Mouse (Mus musculus) stomach, postnatal 0 days (tissue): ENCODE measurements at regions not wholly inside any gene's neighbourhood (a gene's known extent, or its start where the extent isn't known, plus 50 kb on each side); places are given as distances from the start of the nearest gene placed in this dataset.

Experiments
- ATAC-seq: fragments of 200-750 bp; cut with Nextera tagmentation; 2 replicates; pipeline ENCODE4 v1.8.0; 2017; ENCODE audit not compliant: low FRiP score, low TSS enrichment
- DNase-seq: peaks from one replicate; pipeline ENCODE4 v3.0.0-alpha.2; 2016; ENCODE audit warnings: low spot score
- H3K27ac ChIP-seq: fragments of 300-500 bp; sonication (generic); replicated peaks from 2 replicates; pipeline ENCODE4 v1.5.1; 2014; ENCODE audit warnings: mild to moderate bottlenecking, control low read depth
- H3K27me3 ChIP-seq: fragments of 300-500 bp; sonication (generic); 2 replicates; pipeline ENCODE4 v1.6.1; 2014; ENCODE audit warnings: low read length; ENCODE audit not compliant: control insufficient read depth, insufficient read depth
- H3K36me3 ChIP-seq: fragments of 300-500 bp; sonication (generic); 2 replicates; pipeline ENCODE4 v1.6.1; 2014; ENCODE audit warnings: low read length, mixed read lengths; ENCODE audit not compliant: control insufficient read depth, insufficient read depth
- H3K4me1 ChIP-seq: fragments of 300-500 bp; sonication (generic); replicated peaks from 2 replicates; pipeline ENCODE4 v1.6.1; 2014; ENCODE audit warnings: antibody characterized with exemption; ENCODE audit not compliant: control insufficient read depth, insufficient read depth
- H3K4me2 ChIP-seq: fragments of 300-500 bp; sonication (generic); replicated peaks from 2 replicates; pipeline ENCODE4 v1.6.1; 2014; ENCODE audit warnings: low read depth, mild to moderate bottlenecking, control low read depth, moderate library complexity
- H3K4me3 ChIP-seq: fragments of 300-500 bp; sonication (generic); 2 replicates; pipeline ENCODE4 v1.5.1; 2014; ENCODE audit warnings: low read depth, low read length, control low read depth
- H3K9ac ChIP-seq: fragments of 300-500 bp; sonication (generic); 2 replicates; pipeline ENCODE4 v1.6.1; 2014; ENCODE audit warnings: mild to moderate bottlenecking, low read length, control low read depth, mixed read lengths
- H3K9me3 ChIP-seq: fragments of 300-500 bp; sonication (generic); 2 replicates; pipeline ENCODE4 v1.6.1; 2016; ENCODE audit warnings: low read length; ENCODE audit not compliant: control insufficient read depth
- CTCF ChIP-seq: IDR thresholded peaks from 2 replicates; pipeline ENCODE4 v1.5.1; 2016; ENCODE audit warnings: antibody characterized with exemption, low read depth, mild to moderate bottlenecking, moderate library complexity
- EP300 ChIP-seq: optimal IDR thresholded peaks from 2 replicates; pipeline ENCODE3; 2016; ENCODE audit warnings: antibody characterized with exemption
- WGBS: fragments of 180-500 bp; shearing (Covaris S2); extraction: QIAGEN DNeasy Blood & Tissue Kit; methylation state at CpG from one replicate; pipeline ENCODE4 v1.1.7; 2014; 5-methylcytosine and 5-hydroxymethylcytosine counted together

DNA sequence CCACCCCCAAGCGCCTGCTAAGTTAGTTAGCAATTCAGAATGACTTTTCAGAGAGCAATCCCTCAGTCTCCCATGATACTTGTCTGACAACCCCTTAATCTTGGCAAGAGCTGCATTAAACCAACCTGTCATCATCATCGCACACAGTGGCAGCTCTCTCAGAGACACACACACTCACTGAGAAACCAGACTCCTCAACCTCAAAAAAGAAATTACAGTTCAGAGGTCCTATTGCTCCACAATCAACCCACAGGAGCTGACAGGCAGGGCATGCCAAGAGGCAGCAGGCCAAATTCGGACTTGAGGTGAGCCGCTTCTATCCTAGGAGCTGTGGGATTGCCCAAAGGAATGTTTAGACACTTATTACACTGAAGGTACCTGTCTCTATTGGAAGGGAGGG, 343.3 kb upstream of the Clint1 start:
- Histone ChIP-seq H3K27ac (no peak overlapping the region), H3K4me3 (no peak overlapping the region), H3K9me3 (no peaks in the 10 kb centered on the region), H3K9ac (no peak overlapping the region), H3K4me1 (no peaks in the 10 kb centered on the region), H3K36me3 (no peaks in the 10 kb centered on the region), H3K27me3 (no peaks in the 10 kb centered on the region), H3K4me2 (no peak overlapping the region)
- WGBS = 54% methylated on average over 4 of the region's 4 CpGs
- ATAC-seq (no peak), DNase-seq (no peak)
- no peak for TF ChIP-seq CTCF
- TF ChIP-seq EP300 = no peak

DNA sequence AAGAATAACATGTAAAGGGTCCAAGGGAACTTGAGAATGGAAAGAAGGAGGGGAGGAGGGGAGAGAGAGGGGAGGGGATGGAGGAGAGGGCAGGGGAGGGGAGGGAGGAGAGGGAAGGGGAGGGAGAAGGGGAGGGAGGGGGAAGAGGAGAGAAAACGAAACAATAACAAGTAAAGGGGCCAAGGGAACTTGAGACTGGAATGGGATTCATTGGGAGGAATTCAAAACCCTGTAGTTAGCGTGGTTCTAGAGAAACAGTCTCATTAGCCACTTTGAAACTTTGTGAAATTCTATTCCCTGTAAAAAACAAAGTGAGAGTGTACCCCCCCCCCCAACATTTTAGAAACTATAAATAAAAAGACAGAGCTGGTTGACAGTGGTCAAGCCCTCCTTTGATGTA, 342.6 kb upstream of the Clint1 start:
- Histone ChIP-seq H3K36me3 (no peaks in the 10 kb centered on the region), H3K4me1 (no peaks in the 10 kb centered on the region), H3K4me2 (no peak overlapping the region), H3K9ac (no peak overlapping the region), H3K4me3 (no peak overlapping the region), H3K9me3 (no peaks in the 10 kb centered on the region), H3K27ac (no peak overlapping the region), H3K27me3 (no peaks in the 10 kb centered on the region)
- DNase-seq = no peak
- ATAC-seq = no peak
- TF ChIP-seq CTCF = no peak
- no peak for TF ChIP-seq EP300
- WGBS = 29% methylated on average over 2 of the region's 2 CpGs

GRCm38 (mm10) chr11:45514415-45515271, 337.2 kb upstream of the Clint1 start:
- H3K4me3 ChIP-seq = no peak overlapping the region
- no peak overlapping the region for H3K4me2 ChIP-seq
- no peak overlapping the region for H3K9ac ChIP-seq
- WGBS = 71% methylated on average over 10 of the region's 10 CpGs
- ATAC-seq = no peak
- DNase-seq = no peak
- no peak overlapping the region for H3K27ac ChIP-seq
- H3K4me1 ChIP-seq = no peaks in the 10 kb centered on the region
- no peaks in the 10 kb centered on the region for H3K27me3 ChIP-seq
- no peaks in the 10 kb centered on the region for H3K9me3 ChIP-seq
- no peaks in the 10 kb centered on the region for H3K36me3 ChIP-seq
- TF ChIP-seq CTCF = no peak
- no peak for TF ChIP-seq EP300

GRCm38 (mm10) chr11:45524720-45525119, 327.1 kb upstream of the Clint1 start:
- H3K27me3 ChIP-seq = no peaks in the 10 kb centered on the region
- H3K4me3 ChIP-seq = no peak overlapping the region
- H3K36me3 ChIP-seq = no peaks in the 10 kb centered on the region
- ATAC-seq = no peak
- H3K9ac ChIP-seq = no peak overlapping the region
- H3K4me2 ChIP-seq = no peak overlapping the region
- no peak for DNase-seq
- TF ChIP-seq EP300 (no peak), CTCF (no peak)
- no peaks in the 10 kb centered on the region for H3K4me1 ChIP-seq
- no peaks in the 10 kb centered on the region for H3K9me3 ChIP-seq
- WGBS = 56% methylated on average over 6 of the region's 6 CpGs
- H3K27ac ChIP-seq = no peak overlapping the region

GRCm38 (mm10) chr11:45531044-45531626, 320.7 kb upstream of the Clint1 start:
- no peak for ATAC-seq
- Histone ChIP-seq H3K9me3 (no peaks in the 10 kb centered on the region), H3K9ac (no peak overlapping the region), H3K36me3 (no peaks in the 10 kb centered on the region), H3K27me3 (no peaks in the 10 kb centered on the region), H3K4me2 (no peak overlapping the region), H3K4me1 (no peaks in the 10 kb centered on the region), H3K27ac (no peak overlapping the region), H3K4me3 (no peak overlapping the region)
- WGBS = 87% methylated on average over 9 of the region's 9 CpGs
- DNase-seq = no peak
- TF ChIP-seq CTCF (no peak), EP300 (no peak)

DNA sequence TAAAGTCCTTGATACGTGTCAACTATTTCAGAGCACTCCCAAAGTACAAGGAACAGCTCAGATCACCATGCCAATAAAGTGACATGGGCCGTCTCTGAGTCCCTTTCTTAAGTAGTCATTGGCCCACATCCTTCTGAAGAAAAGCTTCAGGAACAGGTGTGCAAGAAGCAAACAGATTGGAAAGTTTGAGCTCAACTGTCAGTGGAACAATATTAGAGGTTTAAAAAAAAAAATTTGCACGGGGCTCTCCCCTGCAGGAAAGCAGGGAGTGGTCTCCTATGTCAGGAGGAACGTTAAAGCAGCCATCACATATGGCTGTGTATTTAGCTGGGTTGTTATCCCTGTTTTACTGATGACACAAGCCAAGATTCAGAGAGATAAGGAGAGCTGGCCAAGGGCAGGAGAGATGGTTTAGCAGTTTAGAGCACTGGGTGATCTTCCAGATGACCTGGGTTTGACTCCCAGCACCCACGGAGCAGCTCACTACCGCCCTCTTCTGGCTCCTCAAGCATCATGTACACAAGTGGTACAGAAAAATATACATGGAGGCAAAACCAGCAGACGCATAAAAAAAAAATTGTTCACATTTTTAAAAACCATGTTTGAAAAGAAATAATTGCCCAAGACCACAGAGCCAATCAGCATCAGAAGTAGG, 318.3 kb upstream of the Clint1 start:
- Histone ChIP-seq H3K4me3 (no peak overlapping the region), H3K9ac (no peak overlapping the region), H3K27ac (no peak overlapping the region), H3K4me2 (no peak overlapping the region), H3K4me1 (no peaks in the 10 kb centered on the region), H3K27me3 (no peaks in the 10 kb centered on the region), H3K9me3 (no peaks in the 10 kb centered on the region), H3K36me3 (no peaks in the 10 kb centered on the region)
- 48% methylated on average over 7 of the region's 7 CpGs for WGBS
- no peak for ATAC-seq
- TF ChIP-seq CTCF = peak; percentile 52
- no peak for TF ChIP-seq EP300
- no peak for DNase-seq
